Mouse (Mus musculus): ENCODE results near the gene Nhlrc2. TPM values are rescaled to one million over a fixed set of nuclear protein-coding genes. Genes with fewer than 3 reads are reported as not detected.
"Not testable (repeated sequence)": the region's sequence is repeated elsewhere in the genome, so short reads cannot be mapped to it uniquely, and the experiment has no call there.

Nhlrc2 gene
- 8.9 and 9.5 TPM in 2 replicates for polyA plus RNA-seq (2014; fragmentation: Nextera tagmentation; extraction: Ambion mirVana)

DNA sequence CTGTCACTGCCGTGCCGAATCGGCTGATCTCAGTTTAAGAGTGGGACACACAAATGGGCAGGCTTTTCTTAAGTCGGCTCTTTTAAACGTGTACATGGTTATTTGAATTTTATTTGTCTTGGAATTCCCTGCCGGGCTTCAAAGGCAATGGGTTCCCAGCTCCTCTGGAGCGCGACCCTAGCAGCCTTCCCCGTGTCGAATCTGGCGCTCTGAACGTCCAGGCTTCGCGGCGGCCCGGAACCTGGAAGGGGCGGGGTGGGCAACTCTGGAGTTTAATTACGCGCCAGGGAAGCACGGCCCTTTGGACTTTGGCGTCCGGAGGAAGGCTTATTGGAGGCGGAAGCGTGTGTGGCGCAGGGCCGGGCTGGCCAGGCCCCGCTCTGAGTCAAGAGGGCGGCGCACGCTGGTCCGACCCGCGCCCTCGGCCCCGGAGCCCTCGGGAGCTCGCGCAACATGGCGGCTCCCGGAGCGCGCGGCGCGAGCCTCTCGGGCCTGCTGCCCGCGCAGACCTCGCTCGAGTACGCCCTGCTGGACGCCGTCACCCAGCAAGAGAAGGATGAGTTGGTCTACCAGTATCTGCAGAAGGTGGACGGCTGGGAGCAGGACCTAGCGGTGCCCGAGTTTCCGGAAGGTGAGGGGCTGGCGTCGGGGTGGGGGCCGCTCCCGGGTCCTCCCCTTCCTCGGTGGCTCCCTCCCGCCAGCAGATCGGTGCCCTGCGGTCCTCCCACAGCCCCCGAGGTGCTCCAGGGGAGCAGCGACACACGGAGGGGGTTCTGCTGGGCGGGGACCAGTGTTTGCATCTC, at the start of gene Nhlrc2:
Gene Nhlrc2 (plus strand): TSS at position 32 of the 803 bp plus-strand sequence.
- H3K9me3 ChIP-seq (ENCODE audit: control insufficient read depth, low read length) = no peaks in the 10 kb centered on the region
- peak within 1 kb of the TSS; percentile 71 for H3K4me2 ChIP-seq (replicated peaks)
- ATAC-seq (ENCODE audit: low FRiP score) (peak; percentile 86), DNase-seq (ENCODE audit: low spot score) (peak; percentile 82)
- H3K9ac ChIP-seq = peak within 1 kb of the TSS; percentile 90
- H3K4me3 ChIP-seq (replicated peaks; ENCODE audit: low read length) = peak within 1 kb of the TSS; percentile 81
- under 1% methylated on average over 63 of the region's 69 CpGs for WGBS
- no peaks in the 10 kb centered on the region for H3K27me3 ChIP-seq (ENCODE audit: control insufficient read depth, insufficient read depth, low read length)
- H3K36me3 ChIP-seq (replicated peaks; ENCODE audit: control insufficient read depth, insufficient read depth) = peaks cover 25% of the 10 kb centered on the region
- peaks cover 18% of the 10 kb centered on the region for H3K4me1 ChIP-seq (replicated peaks; ENCODE audit: control insufficient read depth, insufficient read depth, low read length)
- peak within 1 kb of the TSS; percentile 94 for H3K27ac ChIP-seq

DNA sequence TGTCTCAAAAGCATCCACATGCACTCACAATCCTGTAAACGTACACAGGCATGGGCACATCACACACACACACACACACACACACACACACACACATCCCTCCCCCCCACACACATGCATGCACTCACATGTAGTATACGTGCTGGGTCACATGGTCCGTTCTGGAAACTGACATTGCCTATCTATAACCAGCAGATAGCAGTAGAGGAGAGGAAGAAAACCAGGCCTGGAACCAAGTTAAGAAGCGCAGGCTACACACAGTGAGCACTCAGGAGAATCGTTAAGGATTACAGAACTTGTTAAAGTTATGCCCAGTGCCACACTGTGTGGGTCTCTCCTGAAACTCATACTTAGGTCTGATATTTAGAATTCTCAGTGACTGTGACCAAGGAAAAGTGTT, 45.0 kb upstream of the Nhlrc2 start:
- H3K36me3 ChIP-seq (replicated peaks; ENCODE audit: control insufficient read depth, insufficient read depth); H3K27me3 ChIP-seq (ENCODE audit: control insufficient read depth, insufficient read depth, low read length); ATAC-seq (ENCODE audit: low FRiP score); DNase-seq (ENCODE audit: low spot score); H3K4me2 ChIP-seq (replicated peaks); H3K9ac ChIP-seq; H3K4me3 ChIP-seq (replicated peaks; ENCODE audit: low read length); H3K4me1 ChIP-seq (replicated peaks; ENCODE audit: control insufficient read depth, insufficient read depth, low read length); H3K27ac ChIP-seq; H3K9me3 ChIP-seq (ENCODE audit: control insufficient read depth, low read length): not testable (repeated sequence)
- WGBS = no CpG with 5 or more reads among the region's 5 CpGs

DNA sequence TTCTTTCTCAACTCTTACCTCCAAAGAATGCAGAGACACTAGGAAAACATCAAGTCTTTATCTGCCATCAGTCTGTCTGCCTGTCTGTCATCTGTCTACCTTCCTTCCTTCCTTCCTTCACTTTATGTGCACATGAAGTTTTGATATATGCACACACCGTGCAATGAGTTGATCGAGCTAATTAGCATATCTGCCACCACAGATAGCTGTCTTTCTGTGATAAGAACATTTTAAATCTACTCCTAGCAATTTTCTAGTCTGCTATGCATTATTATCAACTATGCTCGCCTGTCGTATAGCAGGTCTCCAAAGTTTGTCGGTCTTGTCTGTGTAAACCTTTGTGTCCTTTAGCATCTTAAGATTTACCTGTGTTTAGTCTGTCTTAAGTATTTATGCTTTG, 44.5 kb upstream of the Nhlrc2 start:
- H3K4me1 ChIP-seq (replicated peaks; ENCODE audit: control insufficient read depth, insufficient read depth, low read length); H3K4me2 ChIP-seq (replicated peaks); ATAC-seq (ENCODE audit: low FRiP score); H3K27me3 ChIP-seq (ENCODE audit: control insufficient read depth, insufficient read depth, low read length); H3K9ac ChIP-seq; H3K36me3 ChIP-seq (replicated peaks; ENCODE audit: control insufficient read depth, insufficient read depth); H3K27ac ChIP-seq; H3K9me3 ChIP-seq (ENCODE audit: control insufficient read depth, low read length); H3K4me3 ChIP-seq (replicated peaks; ENCODE audit: low read length); DNase-seq (ENCODE audit: low spot score): not testable (repeated sequence)
- no CpG with 5 or more reads among the region's 5 CpGs for WGBS

DNA sequence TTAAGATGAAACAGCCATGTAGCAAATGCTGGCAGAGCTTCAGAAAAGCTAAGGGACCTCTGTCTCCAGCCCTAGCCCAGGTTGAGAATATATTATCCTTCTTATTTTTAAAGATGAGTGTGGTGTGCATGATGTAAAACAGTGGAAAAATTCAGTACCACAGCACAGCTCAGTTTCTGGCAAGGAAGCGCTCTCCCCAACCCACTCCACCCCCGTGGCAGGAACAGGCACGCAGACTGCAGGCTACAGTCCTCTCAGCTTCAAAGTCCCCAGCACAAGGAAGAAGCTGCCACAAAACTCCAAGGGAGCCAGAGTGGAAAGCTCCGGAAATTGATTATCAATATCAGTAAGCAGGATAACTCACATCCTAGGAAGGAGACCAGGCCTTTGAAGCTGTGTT, 36.9 kb upstream of the Nhlrc2 start:
- H3K9me3 ChIP-seq (ENCODE audit: control insufficient read depth, low read length); H3K9ac ChIP-seq; H3K4me1 ChIP-seq (replicated peaks; ENCODE audit: control insufficient read depth, insufficient read depth, low read length); DNase-seq (ENCODE audit: low spot score); H3K36me3 ChIP-seq (replicated peaks; ENCODE audit: control insufficient read depth, insufficient read depth); H3K27ac ChIP-seq; H3K27me3 ChIP-seq (ENCODE audit: control insufficient read depth, insufficient read depth, low read length); ATAC-seq (ENCODE audit: low FRiP score); H3K4me3 ChIP-seq (replicated peaks; ENCODE audit: low read length); H3K4me2 ChIP-seq (replicated peaks): not testable (repeated sequence)
- WGBS = no CpG with 5 or more reads among the region's 4 CpGs

DNA sequence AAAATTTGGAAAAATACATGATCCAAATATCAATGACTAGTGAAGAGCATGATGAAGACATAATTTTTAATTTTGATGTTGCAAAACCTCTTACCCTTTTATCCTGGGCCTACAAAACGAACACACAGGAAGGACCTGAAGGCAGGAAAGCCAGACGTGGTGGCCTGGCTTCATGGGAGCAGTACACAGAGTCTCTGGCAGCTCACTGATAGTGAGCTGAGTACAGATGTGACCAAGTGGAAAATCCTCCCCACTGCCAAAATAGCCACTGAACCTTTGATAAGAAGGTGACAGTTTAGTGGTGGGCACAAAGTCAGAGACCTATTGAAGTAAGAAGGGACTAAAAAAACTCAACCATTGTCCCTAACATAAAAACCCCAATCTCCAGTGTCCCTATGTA, 34.5 kb upstream of the Nhlrc2 start:
- not testable (repeated sequence) for ATAC-seq (ENCODE audit: low FRiP score)
- WGBS = no CpG with 5 or more reads among the region's 2 CpGs

DNA sequence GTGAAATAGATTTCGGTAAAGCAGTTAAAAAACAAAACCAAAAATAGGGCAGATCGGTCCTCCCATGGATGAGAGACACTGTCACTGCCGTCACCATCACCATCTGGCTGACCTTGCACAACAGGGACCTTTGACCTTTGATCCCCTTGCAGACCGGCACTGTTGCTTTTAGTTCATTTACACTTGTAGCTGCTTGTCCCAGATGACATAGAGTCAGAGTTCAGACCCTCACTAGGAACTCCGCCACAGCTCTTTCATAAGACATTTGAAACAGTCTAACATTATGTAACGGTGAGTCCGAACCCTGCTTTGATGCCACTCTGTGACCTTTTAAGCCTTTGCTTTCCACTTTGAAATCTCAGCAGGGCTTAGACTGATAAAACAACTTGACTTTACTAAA, 28.7 kb upstream of the Nhlrc2 start:
- not testable (repeated sequence) for H3K4me1 ChIP-seq (replicated peaks; ENCODE audit: control insufficient read depth, insufficient read depth, low read length); DNase-seq (ENCODE audit: low spot score); H3K4me3 ChIP-seq (replicated peaks; ENCODE audit: low read length); H3K9ac ChIP-seq; H3K4me2 ChIP-seq (replicated peaks); H3K9me3 ChIP-seq (ENCODE audit: control insufficient read depth, low read length); ATAC-seq (ENCODE audit: low FRiP score); H3K27ac ChIP-seq; H3K36me3 ChIP-seq (replicated peaks; ENCODE audit: control insufficient read depth, insufficient read depth); H3K27me3 ChIP-seq (ENCODE audit: control insufficient read depth, insufficient read depth, low read length)
- no CpG with 5 or more reads among the region's 7 CpGs for WGBS

More for the DNA sequence above, 34.5 kb upstream of the Nhlrc2 start:
- H3K4me2 ChIP-seq (replicated peaks); H3K4me3 ChIP-seq (replicated peaks; ENCODE audit: low read length); H3K9ac ChIP-seq; H3K27ac ChIP-seq; H3K36me3 ChIP-seq (replicated peaks; ENCODE audit: control insufficient read depth, insufficient read depth); H3K4me1 ChIP-seq (replicated peaks; ENCODE audit: control insufficient read depth, insufficient read depth, low read length); DNase-seq (ENCODE audit: low spot score); H3K9me3 ChIP-seq (ENCODE audit: control insufficient read depth, low read length); H3K27me3 ChIP-seq (ENCODE audit: control insufficient read depth, insufficient read depth, low read length): not testable (repeated sequence)

DNA sequence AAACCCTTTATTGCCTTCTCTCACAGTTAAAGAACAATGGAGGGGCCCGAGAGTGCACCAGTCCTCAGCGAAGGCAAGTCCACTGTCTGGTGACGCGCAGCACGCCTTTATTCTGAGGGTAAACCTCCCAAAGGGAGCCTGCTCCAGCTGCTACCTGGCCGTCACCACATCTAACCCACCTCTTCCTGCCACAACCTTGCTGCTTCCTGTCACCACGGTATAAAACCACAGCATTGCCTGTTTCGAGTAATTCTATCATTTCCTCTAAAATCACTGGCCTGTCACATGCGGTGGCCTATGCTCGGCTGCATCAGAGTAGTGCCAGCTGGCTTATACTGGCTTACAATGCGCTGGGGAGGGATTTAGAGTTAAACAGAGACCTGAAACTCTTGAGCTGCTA, 17.5 kb upstream of the Nhlrc2 start:
- not testable (repeated sequence) for H3K36me3 ChIP-seq (replicated peaks; ENCODE audit: control insufficient read depth, insufficient read depth); H3K4me1 ChIP-seq (replicated peaks; ENCODE audit: control insufficient read depth, insufficient read depth, low read length); H3K4me3 ChIP-seq (replicated peaks; ENCODE audit: low read length); H3K27ac ChIP-seq; H3K27me3 ChIP-seq (ENCODE audit: control insufficient read depth, insufficient read depth, low read length); H3K4me2 ChIP-seq (replicated peaks); ATAC-seq (ENCODE audit: low FRiP score); H3K9ac ChIP-seq; H3K9me3 ChIP-seq (ENCODE audit: control insufficient read depth, low read length); DNase-seq (ENCODE audit: low spot score)
- no CpG with 5 or more reads among the region's 11 CpGs for WGBS

DNA sequence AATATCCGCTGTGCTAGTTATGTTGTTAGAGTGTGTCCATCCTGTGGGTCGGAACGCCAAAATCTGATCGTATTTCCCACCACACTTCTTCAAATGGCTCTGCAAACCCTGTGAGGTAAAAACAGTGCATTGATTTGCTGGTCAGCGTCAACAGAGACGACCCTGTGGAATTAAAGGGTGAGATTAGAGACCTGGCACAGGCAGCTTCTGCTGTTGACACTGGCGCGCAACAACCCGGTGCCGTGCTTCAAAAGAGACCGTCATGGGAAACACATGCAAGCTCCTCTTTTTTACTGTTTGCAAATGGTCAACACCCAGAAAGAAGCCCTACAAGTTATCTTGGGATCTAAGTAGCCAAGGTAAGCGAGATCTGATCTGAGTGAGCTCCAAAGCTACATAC, 16.8 kb upstream of the Nhlrc2 start:
- Histone ChIP-seq H3K9me3 (ENCODE audit: control insufficient read depth, low read length) (no peaks in the 10 kb centered on the region), H3K4me1 (replicated peaks; ENCODE audit: control insufficient read depth, insufficient read depth, low read length) (no peaks in the 10 kb centered on the region), H3K4me3 (replicated peaks; ENCODE audit: low read length) (no peak overlapping the region), H3K9ac (no peak overlapping the region), H3K36me3 (replicated peaks; ENCODE audit: control insufficient read depth, insufficient read depth) (0 out of 2 replicates have a peak, but pooled peaks cover 4% of the 10 kb centered on the region), H3K27ac (no peak overlapping the region), H3K4me2 (replicated peaks) (no peak overlapping the region), H3K27me3 (ENCODE audit: control insufficient read depth, insufficient read depth, low read length) (no peaks in the 10 kb centered on the region)
- 93% methylated on average over 12 of the region's 12 CpGs for WGBS
- DNase-seq (ENCODE audit: low spot score) = no peak
- ATAC-seq (ENCODE audit: low FRiP score) = no peak

DNA sequence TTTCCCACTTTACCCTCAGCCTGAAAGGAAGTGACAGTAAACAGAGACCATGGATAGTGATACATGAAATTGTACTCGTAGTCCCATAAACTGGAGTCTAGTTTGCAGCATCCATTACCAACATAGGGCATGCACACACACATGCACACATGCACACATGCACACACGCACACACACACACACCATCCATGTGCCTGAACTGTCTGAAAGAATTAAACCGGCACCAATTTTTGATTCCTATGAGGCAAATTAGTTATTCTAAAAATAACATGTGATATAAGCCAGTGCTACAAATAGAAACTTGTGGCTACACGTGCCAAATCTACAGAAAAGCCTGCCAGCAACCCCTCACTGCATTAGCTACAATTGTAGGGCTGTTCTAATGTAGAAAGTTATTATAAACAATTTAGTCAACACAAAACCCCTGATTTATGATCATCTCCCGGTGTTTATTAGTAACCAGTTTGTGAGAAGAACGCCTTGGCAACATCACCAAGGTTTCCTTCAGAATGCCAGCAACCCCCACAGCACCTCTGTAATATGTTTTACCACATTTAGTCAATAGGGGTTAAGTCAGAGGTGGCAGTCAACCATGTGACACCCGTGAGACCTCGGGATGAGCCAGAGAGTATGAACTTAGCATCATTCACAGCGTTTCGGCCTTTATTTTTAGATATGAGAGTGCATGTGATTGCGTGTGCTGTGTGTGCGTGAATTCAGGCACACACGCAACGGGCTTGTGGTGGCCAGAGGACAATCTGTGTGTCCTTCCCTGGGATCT, 14.6 kb upstream of the Nhlrc2 start:
- Histone ChIP-seq H3K27me3 (ENCODE audit: control insufficient read depth, insufficient read depth, low read length) (no peaks in the 10 kb centered on the region), H3K4me3 (replicated peaks; ENCODE audit: low read length) (no peak overlapping the region), H3K4me1 (replicated peaks; ENCODE audit: control insufficient read depth, insufficient read depth, low read length) (no peaks in the 10 kb centered on the region), H3K27ac (no peak overlapping the region), H3K9me3 (ENCODE audit: control insufficient read depth, low read length) (no peaks in the 10 kb centered on the region), H3K36me3 (replicated peaks; ENCODE audit: control insufficient read depth, insufficient read depth) (peaks cover 10% of the 10 kb centered on the region; the same call in 1 of the 2 replicates), H3K9ac (no peak overlapping the region), H3K4me2 (replicated peaks) (no peak overlapping the region)
- 92% methylated on average over 14 of the region's 14 CpGs for WGBS
- DNase-seq (ENCODE audit: low spot score) (no peak), ATAC-seq (ENCODE audit: low FRiP score) (no peak)

All from hindbrain, embryonic 14.5 days (tissue).